Mouse (Mus musculus) liver, embryonic 14.5 days (tissue): ENCODE data around the gene Abca7.

Experiments
- CTCF ChIP-seq: IDR thresholded peaks from 2 replicates; pipeline ENCODE4 v1.5.1; 2016; ENCODE audit warnings: antibody characterized with exemption, low read depth, control low read depth
- EP300 ChIP-seq: IDR thresholded peaks from 2 replicates; pipeline ENCODE4 v1.6.1; 2016; ENCODE audit warnings: antibody characterized with exemption, low read depth

- no peak for TF ChIP-seq CTCF
- TF ChIP-seq EP300 = no peak
Measured at GRCm38 (mm10) chr10:80055364-80055763, 59.1 kb downstream of the Abca7 start.
